Mouse (Mus musculus): ENCODE results near the gene Vmn1r121.
"Not testable (repeated sequence)": the region's sequence is repeated elsewhere in the genome, so short reads cannot be mapped to it uniquely, and the experiment has no call there.

Gene Vmn1r121

GRCm38 (mm10) chr7:21098413-21098812 is at the start of gene Vmn1r121:
Gene Vmn1r121, minus strand, starts transcription at chr7:21098513.
- not testable (repeated sequence) for DNase-seq (ENCODE audit: extremely low spot score)

GRCm38 (mm10) chr7:21134028-21134427 is 35.7 kb upstream of the Vmn1r121 start, which contains the start of gene Vmn1r122:
Gene Vmn1r122, minus strand, starts transcription at chr7:21134128.
- DNase-seq (ENCODE audit: extremely low spot score) = not testable (repeated sequence)

GRCm38 (mm10) chr7:21053684-21054083 is 44.6 kb downstream of the Vmn1r121 start, which contains the start of gene Vmn1r120:
Gene Vmn1r120, minus strand, starts transcription at chr7:21053784.
- DNase-seq (ENCODE audit: extremely low spot score) = not testable (repeated sequence)

Measured in embryo, embryonic 9.5 days (tissue).